Mouse (Mus musculus): ENCODE measurements around the gene Fyn.

GRCm38 (mm10) chr10:39457281-39457680, 88.6 kb downstream of the Fyn start:
- TF ChIP-seq CTCF (IDR thresholded peaks at IDR 0.05; ENCODE audit: low read depth) (no peak), EP300 (IDR thresholded peaks at IDR 0.05; ENCODE audit: low read depth) (no peak)
